Mouse (Mus musculus) right cerebral cortex, postnatal 14 days (tissue): Measurements from ENCODE around the gene Cdh10.
A peak's percentile ranks its signal among the peaks of the same experiment; 100 is the strongest.

Source experiments
- DNase-seq: peaks from one replicate; pipeline ENCODE4 v3.0.0; 2022

The Cdh10 gene

DNA sequence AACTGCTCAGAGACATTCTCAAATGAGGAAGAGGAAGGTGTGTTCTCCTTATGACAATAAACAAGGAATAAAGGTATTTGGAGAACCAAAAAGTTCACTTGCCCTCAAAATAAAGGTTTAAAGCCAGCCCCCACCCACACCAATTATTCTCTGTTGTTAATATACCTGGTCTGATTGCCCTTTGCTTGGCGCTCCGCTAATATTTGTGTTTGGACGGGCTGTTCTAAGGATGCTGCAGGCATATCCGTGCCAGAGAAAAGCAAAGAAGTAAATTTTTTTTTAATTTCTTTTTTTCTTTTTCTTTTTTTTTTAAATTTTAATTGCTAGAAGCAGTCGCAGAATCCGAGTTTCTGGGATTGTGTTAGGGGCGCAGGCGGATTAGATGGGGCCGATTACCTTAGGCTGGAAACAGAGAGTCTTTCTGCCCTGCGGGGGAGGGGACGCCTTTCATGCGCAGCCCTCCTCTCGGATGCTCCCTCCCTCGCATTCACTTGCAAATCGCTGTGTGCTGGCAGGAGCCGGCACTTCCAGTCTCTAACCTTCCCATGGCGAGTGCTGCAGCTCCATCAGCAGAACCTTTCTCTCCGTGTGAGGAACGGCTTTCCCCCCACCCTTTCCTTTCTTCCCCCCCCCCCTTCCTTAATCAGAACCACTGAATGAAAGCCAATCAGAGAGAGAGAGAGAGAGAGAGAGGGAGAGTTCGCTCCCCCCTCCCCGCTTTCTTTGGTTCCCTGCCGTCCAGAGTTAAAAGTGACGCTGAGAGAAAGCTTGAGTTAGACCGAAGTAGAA is at the start of gene Cdh10:
Gene Cdh10, plus strand, starts transcription at position 763 of the 789 bp plus-strand sequence.
- peak; percentile 66 for DNase-seq

DNA sequence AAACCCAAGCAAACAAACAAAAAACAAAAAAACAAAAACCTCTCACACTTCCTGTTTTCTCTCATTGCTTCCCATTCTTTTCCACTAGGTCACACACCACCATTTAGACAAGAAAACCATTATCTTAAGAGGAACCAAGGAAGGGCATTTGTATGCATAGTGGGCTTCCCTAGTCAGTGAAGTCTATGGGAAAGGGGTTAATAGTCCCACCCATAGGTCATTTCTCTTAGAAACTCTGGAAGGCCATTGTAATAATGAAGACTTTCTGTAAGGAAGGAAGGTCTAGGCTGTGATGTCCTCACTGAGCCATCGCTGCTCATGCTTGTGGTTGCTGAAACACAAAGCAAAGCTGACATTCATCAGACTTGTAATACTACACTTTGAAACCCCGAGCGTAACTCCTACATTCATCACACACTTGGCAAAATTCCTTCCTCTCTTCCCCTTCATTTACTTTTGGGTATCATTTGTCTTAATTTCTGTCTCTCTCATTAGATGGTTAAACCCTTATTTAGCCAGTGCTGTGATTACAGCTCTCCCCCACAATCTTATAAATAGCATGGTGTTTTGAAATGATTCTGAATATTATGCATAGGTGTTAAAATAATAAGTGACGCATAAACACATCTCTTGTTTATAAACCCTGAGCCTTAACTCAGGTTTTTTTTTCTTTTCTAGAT is 9.5 kb upstream of the Cdh10 start:
- no peak for DNase-seq

DNA sequence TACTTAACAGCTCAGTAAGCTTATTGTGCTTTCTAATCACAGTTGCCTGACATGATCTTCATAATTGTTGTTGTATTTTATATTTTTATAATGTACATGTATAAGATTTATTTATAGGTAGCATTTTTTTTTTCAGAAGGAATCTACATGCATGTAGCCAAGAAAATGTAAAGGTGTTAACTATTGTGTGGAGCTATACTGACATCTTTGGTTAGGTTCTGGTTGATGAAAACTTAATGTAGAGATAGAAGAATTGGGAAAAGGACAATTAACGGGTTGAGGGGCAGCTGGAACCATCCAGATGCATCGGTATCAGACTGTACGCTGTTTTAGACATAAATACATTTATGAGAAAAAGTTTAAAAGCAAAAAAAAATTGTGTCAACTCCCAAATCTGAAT is 1.0 kb upstream of the Cdh10 start:
- no peak for DNase-seq

DNA sequence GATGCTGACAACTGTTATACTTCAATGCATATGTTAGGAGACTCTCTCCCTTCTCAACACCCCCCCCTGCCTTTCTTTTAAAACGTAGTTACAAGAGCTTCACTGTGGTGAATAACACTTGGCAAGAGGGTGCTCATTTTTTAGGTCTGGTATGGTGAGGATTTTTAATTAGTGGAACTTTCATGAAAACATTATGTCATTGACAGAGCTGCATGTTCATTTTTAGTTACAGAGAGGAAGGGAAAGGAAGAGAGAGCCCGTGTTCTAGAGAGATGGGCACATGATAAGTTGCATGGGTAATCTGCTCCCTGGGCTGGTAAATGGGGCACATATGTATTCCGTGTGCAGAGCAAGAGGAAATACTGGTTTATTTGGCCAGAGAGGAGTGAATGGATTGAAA is 1.5 kb downstream of the Cdh10 start:
- DNase-seq: no peak

DNA sequence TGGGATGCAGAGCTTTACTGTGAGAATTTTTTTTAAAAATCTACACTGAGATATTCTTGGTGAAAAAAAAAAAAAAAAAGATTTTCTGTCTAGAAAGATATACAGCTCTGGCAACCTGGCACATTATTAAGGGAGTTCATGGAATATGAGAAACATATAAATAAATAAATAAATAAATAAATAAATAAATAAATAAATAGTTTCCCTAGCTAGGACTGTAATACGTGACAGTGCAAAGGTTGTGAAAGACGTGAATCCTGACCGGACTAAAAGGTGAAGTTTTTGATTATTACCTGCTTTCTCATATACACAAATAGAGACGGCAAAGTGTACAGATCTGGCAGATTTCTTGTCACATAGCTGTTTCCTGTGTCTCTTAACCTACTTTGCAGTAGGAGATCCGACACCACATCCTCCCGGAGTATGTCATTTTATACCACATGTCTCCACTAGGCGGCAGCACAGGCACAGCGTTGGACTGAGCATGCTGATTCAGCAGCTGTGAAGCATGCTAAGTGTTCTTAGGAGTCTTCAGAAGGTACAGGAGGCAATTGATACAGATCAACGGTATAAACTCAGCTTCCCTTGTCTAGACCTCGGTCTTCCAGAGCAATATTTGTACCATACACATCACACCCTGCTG is 2.5 kb downstream of the Cdh10 start:
- peak; percentile 96 for DNase-seq

DNA sequence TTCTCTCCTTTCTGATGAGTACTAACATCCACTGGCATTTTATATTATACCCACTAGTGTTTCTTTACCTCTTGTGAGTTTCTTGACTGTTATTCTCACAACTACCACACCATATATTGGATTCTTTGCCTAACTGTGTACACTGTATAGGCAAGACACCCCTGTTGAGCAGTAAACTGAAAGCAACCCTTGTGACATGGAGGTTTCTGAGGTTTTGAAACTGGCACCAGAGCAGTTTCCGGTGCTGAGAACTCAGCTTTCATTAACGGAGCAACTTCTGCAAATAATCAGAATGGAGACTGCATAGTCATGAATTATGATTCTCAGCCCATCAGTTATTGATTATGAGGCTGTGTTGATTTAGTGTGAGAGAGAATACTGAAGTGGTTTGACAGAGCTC is 4.7 kb downstream of the Cdh10 start:
- no peak for DNase-seq

DNA sequence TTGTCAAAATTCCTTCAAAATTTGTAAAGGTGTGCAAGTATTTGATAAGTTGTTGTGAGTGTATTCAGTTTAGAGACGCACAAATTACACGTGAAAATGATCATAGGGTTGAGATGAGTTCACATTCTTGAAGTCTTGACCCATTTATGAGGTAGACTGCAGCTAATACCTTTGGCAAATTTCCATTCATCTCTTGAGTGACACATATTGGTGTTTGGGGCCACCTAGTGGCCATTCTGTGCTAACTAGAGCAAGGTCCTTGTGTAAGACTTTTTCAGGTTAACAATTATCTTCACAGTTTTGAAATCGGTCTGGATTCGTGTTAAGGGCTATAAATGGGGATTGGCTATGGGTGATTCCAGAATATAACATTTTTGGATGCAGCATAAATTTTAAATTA is 13.5 kb downstream of the Cdh10 start:
- peak; percentile 39 for DNase-seq

DNA sequence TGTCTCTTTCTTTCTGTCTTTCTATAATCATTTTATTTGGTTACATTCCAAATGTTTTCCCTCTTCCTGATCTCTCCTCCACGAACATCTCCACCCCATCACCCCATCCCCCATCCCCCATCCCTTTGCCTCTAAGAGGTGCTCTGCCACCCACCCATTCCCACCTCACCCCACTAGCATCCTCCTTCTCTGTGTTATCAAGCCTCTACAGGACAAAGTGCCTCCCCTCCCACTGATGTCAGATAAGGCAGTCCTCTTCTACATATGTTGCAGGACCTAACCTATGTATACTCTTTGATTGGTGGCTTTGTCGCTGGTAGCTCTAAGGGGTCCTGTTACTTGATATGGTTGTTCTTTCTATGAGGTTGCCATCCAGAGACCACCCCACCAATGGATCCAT is 23.0 kb downstream of the Cdh10 start:
- DNase-seq: no peak

DNA sequence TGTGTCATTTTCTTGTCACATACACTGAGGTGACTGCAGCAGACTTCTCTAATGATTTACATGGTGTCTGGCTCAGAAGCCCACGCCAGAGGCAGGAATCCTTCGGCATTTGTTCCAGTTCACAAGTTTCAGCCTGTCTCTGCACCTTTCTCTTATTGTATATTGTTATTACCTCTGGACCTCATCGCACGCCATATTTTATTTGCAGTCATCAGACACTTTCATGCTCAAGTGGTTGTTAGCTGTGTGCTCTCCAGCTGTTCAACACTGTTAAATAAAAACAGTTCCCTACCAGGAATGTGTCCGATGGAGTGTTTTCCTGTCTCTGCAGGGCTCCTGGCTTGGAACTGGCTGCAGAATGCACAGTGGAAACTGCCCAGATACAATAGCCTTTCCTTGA is 26.1 kb downstream of the Cdh10 start:
- DNase-seq: no peak

DNA sequence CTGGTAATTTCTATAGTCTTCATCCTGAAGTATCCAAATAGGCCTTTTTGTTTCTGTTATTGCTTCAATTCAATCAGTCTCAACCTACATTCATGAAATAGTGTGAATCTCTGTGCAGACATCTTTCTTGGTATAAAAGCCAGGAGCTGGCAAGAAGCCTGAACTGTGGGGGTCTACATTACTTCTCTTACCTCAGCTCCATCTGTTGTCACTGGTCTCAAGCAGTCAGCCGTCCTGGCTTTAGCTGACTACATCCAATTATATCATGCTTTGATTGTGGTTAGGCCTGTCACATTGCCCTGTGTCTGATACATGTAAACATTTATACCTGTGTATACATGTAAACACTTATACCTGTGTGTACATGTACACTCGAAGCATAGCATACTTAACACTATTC is 31.8 kb downstream of the Cdh10 start:
- no peak for DNase-seq

DNA sequence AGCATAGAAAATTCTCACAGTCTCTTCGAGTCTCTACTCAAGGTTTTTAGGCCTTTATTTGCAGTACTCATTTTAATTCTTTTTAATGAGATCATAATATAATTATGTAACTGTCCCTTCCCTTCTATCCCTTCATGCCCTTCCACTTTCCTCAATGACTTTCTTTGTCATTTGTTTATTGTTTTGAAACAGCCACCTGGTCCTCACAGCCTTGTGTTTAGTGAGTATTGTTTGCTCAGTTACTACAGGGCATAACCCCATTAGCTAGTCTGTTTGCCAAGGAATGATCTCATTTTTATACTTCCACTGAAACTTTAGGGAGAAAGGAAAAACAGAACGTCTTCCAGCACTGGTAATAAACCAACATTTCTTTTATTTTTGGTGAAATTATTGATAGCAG is 39.4 kb downstream of the Cdh10 start:
- DNase-seq: no peak

DNA sequence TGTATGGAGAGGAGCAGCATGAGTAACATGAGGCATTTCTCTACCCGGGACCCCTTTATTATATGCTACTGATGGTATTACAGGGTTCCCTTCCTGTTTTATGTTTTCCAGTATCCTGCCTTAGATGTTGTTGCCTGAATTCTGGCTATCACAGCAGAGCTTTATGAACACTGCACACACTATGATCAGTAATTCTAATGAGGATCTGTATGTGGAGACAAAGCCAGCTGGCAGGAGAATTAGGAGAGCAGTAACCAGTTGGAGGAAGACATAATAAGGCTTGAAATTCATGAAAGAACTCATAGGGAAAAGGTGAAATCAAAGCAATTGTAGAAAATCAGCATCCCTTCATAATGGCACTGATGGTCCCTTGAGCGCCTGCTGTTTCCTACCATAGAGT is 51.1 kb downstream of the Cdh10 start:
- no peak for DNase-seq

DNA sequence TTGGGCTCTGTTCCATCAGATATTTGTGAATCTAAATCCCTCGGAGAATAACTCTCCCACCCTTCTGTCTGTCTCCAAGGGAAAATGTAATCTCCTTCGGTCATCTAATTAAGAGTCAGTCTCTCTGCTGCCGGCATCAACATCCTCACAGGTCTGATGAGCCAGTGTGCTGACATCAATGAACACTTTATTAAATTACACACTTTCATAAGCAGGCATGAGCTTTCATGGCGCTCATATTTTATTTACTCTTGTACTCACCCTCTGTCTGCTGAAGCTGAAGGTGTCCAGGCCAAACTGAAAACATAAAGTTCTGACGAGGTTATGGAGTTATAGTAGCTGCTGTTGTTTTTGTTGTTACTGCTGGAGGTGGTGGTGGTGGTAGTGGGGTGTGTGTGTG is 62.7 kb downstream of the Cdh10 start:
- no peak for DNase-seq

DNA sequence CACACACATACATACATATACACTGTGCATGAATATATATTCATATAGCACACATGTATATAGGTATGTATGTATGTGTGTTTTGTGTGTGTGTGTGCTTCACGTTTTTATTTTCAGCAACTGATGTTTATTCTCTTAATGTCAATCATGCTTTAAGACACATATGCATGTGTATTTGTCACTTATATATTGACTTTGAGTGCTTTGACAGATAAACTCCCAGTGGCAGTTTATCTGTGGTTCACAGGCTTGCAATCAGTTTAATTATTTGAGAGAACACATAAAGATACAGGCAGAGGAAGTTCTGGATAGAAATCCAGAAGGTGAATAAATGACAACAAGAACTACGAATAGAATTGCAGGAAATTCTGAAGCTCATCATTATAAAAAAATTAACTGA is 67.9 kb downstream of the Cdh10 start:
- no peak for DNase-seq

DNA sequence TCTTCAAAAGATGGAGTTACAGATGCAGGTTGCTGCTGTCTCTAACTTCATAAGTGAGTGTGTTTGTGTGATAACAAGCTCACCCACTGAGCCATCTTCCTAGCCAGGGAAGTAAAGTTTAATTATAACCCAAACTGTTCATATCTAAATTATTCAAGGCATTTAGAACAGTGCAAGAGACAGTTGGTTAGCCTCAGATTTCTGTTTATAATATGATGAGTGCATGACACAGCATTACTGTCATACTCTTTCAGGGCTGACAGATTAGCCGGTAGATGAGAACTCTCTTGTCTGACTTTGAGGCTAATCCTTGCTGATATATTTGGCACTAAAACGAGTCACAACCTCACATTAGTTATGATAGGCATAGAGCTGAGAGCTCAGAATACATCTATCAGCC is 70.2 kb downstream of the Cdh10 start:
- DNase-seq: no peak

DNA sequence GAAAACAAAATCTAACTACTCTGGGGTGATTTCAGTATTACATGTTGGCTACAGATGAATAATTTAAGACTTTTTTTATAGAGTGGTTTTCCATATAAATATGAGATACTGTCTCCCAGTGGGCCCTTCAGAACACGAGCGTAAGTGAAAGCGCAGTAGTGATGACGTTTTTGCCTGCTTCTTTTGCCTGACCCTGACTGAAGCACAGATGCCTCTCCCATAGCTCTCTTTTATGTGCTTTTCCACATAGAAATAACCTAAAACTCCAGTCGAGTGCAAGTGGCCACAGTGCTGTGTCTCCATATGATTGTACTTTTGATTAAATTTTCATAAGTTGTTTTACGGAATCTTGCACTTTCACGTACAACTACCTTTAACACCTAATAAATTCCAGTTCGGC is 71.6 kb downstream of the Cdh10 start:
- no peak for DNase-seq

DNA sequence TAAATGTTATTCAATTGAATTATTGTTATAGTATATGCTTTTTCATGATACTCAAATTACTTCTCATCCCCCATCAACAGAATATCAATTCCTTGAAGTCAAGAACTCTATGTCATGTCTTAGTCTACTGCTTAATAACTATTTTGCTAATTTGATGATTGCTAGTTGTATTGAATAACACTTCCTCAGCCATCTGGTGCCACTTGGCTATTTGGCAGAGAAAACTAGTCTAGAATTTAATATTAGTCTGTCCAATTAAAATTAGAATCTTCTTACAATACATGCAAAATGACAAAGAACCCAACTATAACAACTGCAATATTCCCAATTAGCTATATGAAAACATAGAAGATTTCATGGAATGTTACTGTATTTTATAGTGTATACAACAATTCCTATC is 82.0 kb downstream of the Cdh10 start:
- no peak for DNase-seq

DNA sequence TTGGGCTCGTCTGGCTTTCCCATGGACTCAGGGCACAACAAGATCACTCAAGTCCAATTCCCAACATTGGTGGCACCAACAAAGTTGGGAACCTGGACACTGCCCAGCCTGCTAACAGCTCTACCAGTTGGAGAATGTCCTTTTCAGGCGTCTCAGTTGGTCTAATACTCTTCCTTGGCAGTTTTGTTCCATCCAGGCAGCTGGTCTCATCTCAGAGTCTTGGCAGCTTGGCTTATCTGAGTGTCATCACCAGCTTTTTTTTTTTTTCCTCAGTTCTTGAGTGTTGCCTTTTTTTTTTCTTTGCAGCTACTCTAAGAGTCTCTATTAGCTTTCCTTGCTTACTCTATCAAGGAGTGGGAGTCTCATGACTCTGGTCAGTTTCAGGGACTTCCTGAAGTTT is 85.4 kb downstream of the Cdh10 start:
- DNase-seq: no peak

DNA sequence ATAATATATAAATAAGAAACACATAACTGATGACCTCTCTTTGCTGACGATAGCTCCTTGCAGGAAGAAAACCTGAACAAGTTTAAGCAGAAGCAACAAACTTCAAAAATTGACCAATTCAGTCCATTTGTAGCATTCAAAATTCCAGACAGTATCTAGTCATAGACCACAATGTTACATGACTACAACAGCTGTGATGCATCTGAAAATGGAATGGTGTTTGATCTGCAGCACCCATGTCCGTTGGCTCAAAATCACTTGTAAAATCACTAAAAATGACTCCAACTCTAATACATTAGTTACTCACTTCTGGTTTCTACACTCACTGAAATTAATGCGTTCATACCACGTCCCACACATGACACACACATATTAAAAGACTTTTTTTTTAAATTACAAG is 91.9 kb downstream of the Cdh10 start:
- no peak for DNase-seq

DNA sequence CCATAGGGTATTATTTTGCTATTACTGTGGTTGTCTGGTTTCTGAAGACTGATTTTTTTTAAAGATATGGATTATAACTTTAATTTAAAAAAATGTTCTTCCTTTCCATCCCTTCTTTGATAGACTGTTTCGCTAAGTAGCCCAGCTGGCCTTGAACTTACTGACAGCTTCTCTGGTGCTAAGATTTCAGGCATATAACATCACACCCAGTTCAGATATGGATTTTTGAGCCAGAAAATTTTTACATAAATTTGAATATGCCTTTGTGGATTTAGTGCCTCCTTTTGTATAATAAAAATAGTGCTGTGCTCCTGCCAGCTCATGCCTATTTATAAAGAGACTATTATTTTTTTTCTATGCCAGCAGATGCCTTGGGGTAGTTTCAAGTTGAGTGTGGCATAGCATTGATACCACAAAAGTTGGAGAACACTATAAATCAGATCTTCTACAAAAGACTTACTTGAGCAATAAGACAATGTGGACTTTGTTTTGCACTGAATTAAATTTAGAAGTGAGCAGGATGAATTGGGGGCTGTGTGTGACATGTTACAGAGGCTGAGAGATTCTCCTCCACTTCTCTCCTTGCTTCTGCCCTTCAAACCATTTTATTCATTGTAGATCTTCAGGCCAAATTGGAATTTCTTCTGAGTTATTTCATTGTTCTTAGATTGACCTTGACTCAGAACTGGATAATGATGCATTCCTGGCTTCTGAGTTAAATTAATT is 106.8 kb downstream of the Cdh10 start:
- DNase-seq: no peak

DNA sequence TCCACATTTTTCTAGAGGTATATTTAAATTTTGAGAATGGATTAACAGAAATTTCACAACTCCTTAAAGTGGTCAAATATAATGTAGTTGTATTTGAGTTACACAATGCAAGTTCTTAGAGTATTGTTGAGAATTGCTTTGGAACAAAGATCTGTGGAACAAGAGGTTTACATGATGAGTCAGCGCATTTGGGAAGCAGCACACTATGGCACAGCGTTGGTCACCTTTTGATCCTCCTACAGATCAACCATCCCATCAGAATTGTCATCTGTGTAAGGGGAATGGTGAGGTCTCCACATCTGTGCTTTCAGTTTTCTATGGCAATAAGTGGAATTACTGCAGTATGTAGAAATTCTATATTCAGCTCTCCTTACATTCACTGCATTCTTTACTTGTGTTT is 108.2 kb downstream of the Cdh10 start:
- DNase-seq: no peak

DNA sequence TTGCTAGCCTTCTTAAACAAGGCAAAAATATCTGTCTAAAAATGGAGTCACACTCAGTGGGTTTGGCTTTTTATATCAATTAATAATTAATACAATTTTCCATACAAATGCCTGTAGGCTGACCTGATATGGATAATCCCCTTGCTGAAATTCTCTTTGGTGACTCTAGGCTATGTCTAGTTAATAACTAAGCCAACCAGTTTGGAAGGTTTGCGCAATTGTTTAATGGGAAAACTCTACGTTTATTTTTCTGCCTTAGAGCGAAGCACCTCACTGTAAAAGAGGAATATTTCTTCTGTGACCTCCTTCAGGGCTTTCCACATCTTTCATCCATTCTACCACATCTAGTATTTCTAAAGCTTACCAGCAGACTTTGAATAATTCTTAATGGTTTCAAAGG is 133.5 kb downstream of the Cdh10 start:
- DNase-seq: no peak

DNA sequence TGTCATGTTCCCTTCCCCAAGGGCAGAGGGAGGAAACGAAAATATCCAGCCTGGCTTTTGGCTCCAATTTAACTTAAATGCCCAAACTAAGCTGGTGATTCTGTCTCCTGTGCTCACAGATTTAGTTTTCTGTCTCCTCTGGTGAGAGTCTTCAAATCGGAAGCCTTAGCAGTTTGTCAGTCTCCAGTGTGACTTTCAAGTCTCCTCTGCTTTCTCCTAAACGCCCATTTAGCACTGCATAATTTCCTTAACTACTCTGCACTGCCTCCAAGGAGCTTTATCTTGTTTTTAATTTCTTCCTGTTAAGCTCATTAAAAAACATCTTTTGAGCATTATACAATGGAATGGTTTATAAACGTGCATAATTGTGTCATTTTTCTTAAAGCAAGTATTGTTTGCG is 156.3 kb downstream of the Cdh10 start:
- DNase-seq: no peak

DNA sequence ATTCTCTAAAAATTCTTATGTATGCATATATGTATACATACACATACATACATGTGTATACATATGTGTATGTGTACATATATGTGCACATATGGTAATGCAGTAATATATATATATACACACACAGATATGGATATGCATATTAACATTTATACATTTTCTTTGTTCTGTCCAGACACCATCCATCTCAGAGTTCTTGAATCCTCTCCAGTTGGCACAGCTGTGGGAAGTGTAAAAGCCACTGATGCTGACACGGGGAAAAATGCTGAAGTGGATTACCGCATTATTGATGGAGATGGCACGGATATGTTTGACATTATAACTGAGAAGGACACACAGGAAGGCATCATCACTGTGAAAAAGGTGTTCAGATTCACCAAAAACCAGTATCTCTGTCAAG is 166.1 kb downstream of the Cdh10 start:
- no peak for DNase-seq
